Mouse (Mus musculus): ENCODE results near the gene Ddi2. TPM values are rescaled to one million over a fixed set of nuclear protein-coding genes. Genes with fewer than 3 reads are reported as not detected.

The Ddi2 gene
- polyA plus RNA-seq, 1 experiment, result 12.8 TPM

- Histone ChIP-seq H3ac (ENCODE audit: control insufficient read depth, insufficient read length, low read depth) (no peak overlapping the region), H3K27me3 (ENCODE audit: control insufficient read depth, insufficient read depth, insufficient read length) (no peaks in the 10 kb centered on the region), H3K79me2 (ENCODE audit: control insufficient read depth, insufficient read depth) (no peaks in the 10 kb centered on the region), H3K79me3 (ENCODE audit: low read depth) (no peaks in the 10 kb centered on the region), H3K36me3 (ENCODE audit: control insufficient read depth, insufficient read depth) (no peaks in the 10 kb centered on the region), H3K4me3 (ENCODE audit: insufficient read depth, poor library complexity, severe bottlenecking) (no peak overlapping the region)
- TF ChIP-seq CTCF (IDR thresholded peaks at IDR 0.05; ENCODE audit: control insufficient read depth, insufficient read depth, insufficient read length) (no peak), MYOD1 (IDR thresholded peaks at IDR 0.05; ENCODE audit: control insufficient read depth, insufficient read length, low read depth) (no peak), MYOG (IDR thresholded peaks at IDR 0.05; ENCODE audit: control insufficient read depth, extremely low read depth, insufficient read length) (no peak), FOSL1 (IDR thresholded peaks at IDR 0.05; ENCODE audit: insufficient read depth, low read length, poor library complexity, severe bottlenecking) (no peak), MAX (IDR thresholded peaks at IDR 0.05) (no peak), CEBPB (IDR thresholded peaks at IDR 0.05; ENCODE audit: low read depth) (no peak), USF1 (IDR thresholded peaks at IDR 0.05; ENCODE audit: low read depth) (no peak)
Measured at GRCm38 (mm10) chr4:141736856-141737255, 13.6 kb upstream of the Ddi2 start.

- no peaks in the 10 kb centered on the region for H3K27me3 ChIP-seq (ENCODE audit: control insufficient read depth, insufficient read depth, insufficient read length)
- no peaks in the 10 kb centered on the region for H3K79me3 ChIP-seq (ENCODE audit: low read depth)
- TF ChIP-seq CEBPB (IDR thresholded peaks at IDR 0.05; ENCODE audit: low read depth) (no peak), MAX (IDR thresholded peaks at IDR 0.05) (no peak), FOSL1 (IDR thresholded peaks at IDR 0.05; ENCODE audit: insufficient read depth, low read length, poor library complexity, severe bottlenecking) (no peak), MYOG (IDR thresholded peaks at IDR 0.05; ENCODE audit: control insufficient read depth, extremely low read depth, insufficient read length) (no peak), MYOD1 (IDR thresholded peaks at IDR 0.05; ENCODE audit: control insufficient read depth, insufficient read length, low read depth) (no peak), CTCF (IDR thresholded peaks at IDR 0.05; ENCODE audit: control insufficient read depth, insufficient read depth, insufficient read length) (no peak), USF1 (IDR thresholded peaks at IDR 0.05; ENCODE audit: low read depth) (no peak)
- no peaks in the 10 kb centered on the region for H3K79me2 ChIP-seq (ENCODE audit: control insufficient read depth, insufficient read depth)
- peak overlapping the region; percentile 20 for H3ac ChIP-seq (ENCODE audit: control insufficient read depth, insufficient read length, low read depth)
- H3K36me3 ChIP-seq (ENCODE audit: control insufficient read depth, insufficient read depth), result no peaks in the 10 kb centered on the region
- no peak overlapping the region for H3K4me3 ChIP-seq (ENCODE audit: insufficient read depth, poor library complexity, severe bottlenecking)
Measured at GRCm38 (mm10) chr4:141735206-141735560, 12.0 kb upstream of the Ddi2 start.

- Histone ChIP-seq H3K79me2 (ENCODE audit: control insufficient read depth, insufficient read depth) (no peaks in the 10 kb centered on the region), H3ac (ENCODE audit: control insufficient read depth, insufficient read length, low read depth) (no peak overlapping the region), H3K27me3 (ENCODE audit: control insufficient read depth, insufficient read depth, insufficient read length) (no peaks in the 10 kb centered on the region), H3K36me3 (ENCODE audit: control insufficient read depth, insufficient read depth) (no peaks in the 10 kb centered on the region), H3K79me3 (ENCODE audit: low read depth) (no peaks in the 10 kb centered on the region), H3K4me3 (ENCODE audit: insufficient read depth, poor library complexity, severe bottlenecking) (no peak overlapping the region)
- no peak for TF ChIP-seq CEBPB (IDR thresholded peaks at IDR 0.05; ENCODE audit: low read depth)
- no peak for TF ChIP-seq FOSL1 (IDR thresholded peaks at IDR 0.05; ENCODE audit: insufficient read depth, low read length, poor library complexity, severe bottlenecking)
- TF ChIP-seq MYOD1 (IDR thresholded peaks at IDR 0.05; ENCODE audit: control insufficient read depth, insufficient read length, low read depth), result no peak
- no peak for TF ChIP-seq USF1 (IDR thresholded peaks at IDR 0.05; ENCODE audit: low read depth)
- TF ChIP-seq MAX (IDR thresholded peaks at IDR 0.05), result no peak
- no peak for TF ChIP-seq CTCF (IDR thresholded peaks at IDR 0.05; ENCODE audit: control insufficient read depth, insufficient read depth, insufficient read length)
- TF ChIP-seq MYOG (IDR thresholded peaks at IDR 0.05; ENCODE audit: control insufficient read depth, extremely low read depth, insufficient read length), result no peak
Measured at GRCm38 (mm10) chr4:141734446-141735205, 11.4 kb upstream of the Ddi2 start.

- Histone ChIP-seq H3ac (ENCODE audit: control insufficient read depth, insufficient read length, low read depth) (no peak overlapping the region), H3K27me3 (ENCODE audit: control insufficient read depth, insufficient read depth, insufficient read length) (no peaks in the 10 kb centered on the region), H3K36me3 (ENCODE audit: control insufficient read depth, insufficient read depth) (no peaks in the 10 kb centered on the region), H3K4me3 (ENCODE audit: insufficient read depth, poor library complexity, severe bottlenecking) (no peak overlapping the region), H3K79me2 (ENCODE audit: control insufficient read depth, insufficient read depth) (no peaks in the 10 kb centered on the region), H3K79me3 (ENCODE audit: low read depth) (no peaks in the 10 kb centered on the region)
- no peak for TF ChIP-seq MYOG (IDR thresholded peaks at IDR 0.05; ENCODE audit: control insufficient read depth, extremely low read depth, insufficient read length)
- no peak for TF ChIP-seq MYOD1 (IDR thresholded peaks at IDR 0.05; ENCODE audit: control insufficient read depth, insufficient read length, low read depth)
- no peak for TF ChIP-seq USF1 (IDR thresholded peaks at IDR 0.05; ENCODE audit: low read depth)
- no peak for TF ChIP-seq CTCF (IDR thresholded peaks at IDR 0.05; ENCODE audit: control insufficient read depth, insufficient read depth, insufficient read length)
- TF ChIP-seq FOSL1 (IDR thresholded peaks at IDR 0.05; ENCODE audit: insufficient read depth, low read length, poor library complexity, severe bottlenecking), result no peak
- no peak for TF ChIP-seq MAX (IDR thresholded peaks at IDR 0.05)
- TF ChIP-seq CEBPB (IDR thresholded peaks at IDR 0.05; ENCODE audit: low read depth), result no peak
Measured at GRCm38 (mm10) chr4:141731766-141732165, 8.5 kb upstream of the Ddi2 start.

- Histone ChIP-seq H3K27me3 (ENCODE audit: control insufficient read depth, insufficient read depth, insufficient read length) (no peaks in the 10 kb centered on the region), H3K36me3 (ENCODE audit: control insufficient read depth, insufficient read depth) (no peaks in the 10 kb centered on the region), H3K4me3 (ENCODE audit: insufficient read depth, poor library complexity, severe bottlenecking) (no peak overlapping the region), H3ac (ENCODE audit: control insufficient read depth, insufficient read length, low read depth) (no peak overlapping the region), H3K79me2 (ENCODE audit: control insufficient read depth, insufficient read depth) (no peaks in the 10 kb centered on the region), H3K79me3 (ENCODE audit: low read depth) (no peaks in the 10 kb centered on the region)
- TF ChIP-seq MAX (IDR thresholded peaks at IDR 0.05), result no peak
- no peak for TF ChIP-seq CTCF (IDR thresholded peaks at IDR 0.05; ENCODE audit: control insufficient read depth, insufficient read depth, insufficient read length)
- no peak for TF ChIP-seq CEBPB (IDR thresholded peaks at IDR 0.05; ENCODE audit: low read depth)
- TF ChIP-seq MYOG (IDR thresholded peaks at IDR 0.05; ENCODE audit: control insufficient read depth, extremely low read depth, insufficient read length), result no peak
- TF ChIP-seq USF1 (IDR thresholded peaks at IDR 0.05; ENCODE audit: low read depth), result no peak
- TF ChIP-seq MYOD1 (IDR thresholded peaks at IDR 0.05; ENCODE audit: control insufficient read depth, insufficient read length, low read depth), result no peak
- TF ChIP-seq FOSL1 (IDR thresholded peaks at IDR 0.05; ENCODE audit: insufficient read depth, low read length, poor library complexity, severe bottlenecking), result no peak
Measured at GRCm38 (mm10) chr4:141730401-141730800, 7.2 kb upstream of the Ddi2 start.

Measured in C2C12 (cell line).